Mouse (Mus musculus): Measurements from ENCODE around the gene Tob1.

DNA sequence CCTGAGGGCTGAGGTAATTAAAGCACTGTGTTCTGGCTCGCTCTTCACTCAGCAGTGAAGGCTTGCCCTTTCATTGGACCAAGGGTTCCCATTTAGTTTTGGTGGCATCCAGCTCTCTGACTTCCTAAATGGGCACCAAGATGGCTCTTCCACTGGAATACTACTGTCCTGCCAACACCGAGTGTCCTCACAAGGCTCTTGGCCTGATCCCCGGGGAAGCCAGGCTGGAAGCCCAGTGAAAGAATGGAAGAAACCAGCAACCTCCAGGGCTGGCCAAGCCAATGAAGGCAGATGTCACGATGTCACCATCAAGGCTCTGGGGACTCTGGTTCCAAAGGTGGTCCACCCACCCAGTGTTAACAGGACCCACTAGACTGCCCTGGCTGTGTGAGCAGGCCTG, 28.5 kb upstream of the Tob1 start:
- TF ChIP-seq POLR2A (IDR thresholded peaks at IDR 0.05; ENCODE audit: extremely low read depth, insufficient read depth, low read length) (no peak), CTCF (IDR thresholded peaks at IDR 0.05; ENCODE audit: extremely low read depth, insufficient read depth, low read length) (no peak)

All from cortical plate, adult 2 months (tissue).